Mouse (Mus musculus): ENCODE data around the gene Ppp1r12b. TPM values are rescaled to one million over a fixed set of nuclear protein-coding genes. Genes with fewer than 3 reads are reported as not detected.

Gene Ppp1r12b
- polyA plus RNA-seq, 1 experiment from 2014 or later, result 6.5 TPM

DNA sequence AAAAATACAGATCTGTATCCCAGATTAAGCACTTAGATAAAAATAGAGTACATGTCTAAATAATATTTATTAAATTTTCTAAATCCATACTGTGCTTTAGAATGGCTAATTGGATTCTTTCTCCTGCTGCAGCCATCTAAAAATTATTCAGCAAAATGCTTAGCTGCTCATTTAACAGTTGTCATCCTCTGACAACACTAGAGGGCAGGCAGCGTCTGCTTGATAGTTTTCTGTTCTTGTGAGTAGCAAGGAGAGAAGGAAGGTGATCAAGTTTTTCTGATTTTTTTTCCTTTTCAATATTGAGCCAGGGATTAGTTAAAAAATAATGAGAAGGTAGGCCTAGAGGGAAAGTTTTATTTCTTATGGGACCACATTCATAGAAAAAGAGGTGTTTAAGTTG is 17.2 kb upstream of the Ppp1r12b start:
- DNase-seq (ENCODE audit: extremely low spot score, low spot score), result no peak
- H3K36me3 ChIP-seq (replicated peaks), result peaks cover 78% of the 10 kb centered on the region
- 81% methylated on average over 1 of the region's 1 CpGs for WGBS
- no peak overlapping the region for H3K4me3 ChIP-seq
- no peak overlapping the region for H3K27ac ChIP-seq
- no peaks in the 10 kb centered on the region for H3K27me3 ChIP-seq (ENCODE audit: poor library complexity, severe bottlenecking)
- H3K4me1 ChIP-seq, result no peaks in the 10 kb centered on the region
- no peaks in the 10 kb centered on the region for H3K9me3 ChIP-seq

DNA sequence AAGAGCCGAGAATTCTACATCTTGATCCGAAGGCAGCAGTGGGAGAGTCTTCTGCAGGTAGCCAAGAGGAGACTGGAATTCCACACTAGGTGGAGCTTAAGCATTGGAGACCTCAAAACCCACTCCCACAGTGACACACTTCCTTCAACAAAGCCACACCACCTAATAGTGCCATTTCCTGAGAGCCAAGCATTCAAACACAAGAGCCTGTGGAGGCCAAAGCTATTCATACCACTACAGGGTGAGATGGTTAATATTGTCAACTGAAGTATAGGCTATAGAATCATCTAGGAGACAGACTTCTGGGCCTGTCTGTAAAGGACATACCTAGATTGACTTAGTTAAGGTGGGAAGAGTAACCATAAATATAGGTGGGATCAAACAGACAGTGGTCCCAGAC is 9.7 kb upstream of the Ppp1r12b start:
- 92% methylated on average over 2 of the region's 2 CpGs for WGBS
- H3K4me1 ChIP-seq, result peaks cover 25% of the 10 kb centered on the region
- H3K9me3 ChIP-seq, result no peaks in the 10 kb centered on the region
- no peak overlapping the region for H3K27ac ChIP-seq
- peaks cover 51% of the 10 kb centered on the region for H3K36me3 ChIP-seq (replicated peaks)
- peaks cover 8% of the 10 kb centered on the region for H3K27me3 ChIP-seq (ENCODE audit: poor library complexity, severe bottlenecking)
- no peak for DNase-seq (ENCODE audit: extremely low spot score, low spot score)
- no peak overlapping the region for H3K4me3 ChIP-seq

DNA sequence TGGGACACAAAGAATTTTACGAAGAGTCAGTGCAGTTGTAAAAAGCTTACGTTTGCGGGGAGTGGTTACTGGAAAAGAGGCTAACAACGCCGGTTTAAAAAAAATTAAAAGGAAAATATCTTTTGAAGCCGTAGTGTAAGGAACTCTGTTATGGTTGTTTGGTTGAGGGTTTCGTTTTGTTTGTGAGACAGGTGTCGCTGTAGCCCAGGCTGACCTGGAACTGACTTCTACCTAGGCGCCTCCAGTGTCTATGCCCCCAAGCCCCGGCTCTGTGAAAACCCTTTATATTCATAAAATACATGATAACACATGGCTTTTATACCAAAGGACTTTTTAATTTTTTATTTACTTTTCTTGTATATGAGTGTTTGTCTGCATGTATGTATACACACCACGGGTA is 7.1 kb upstream of the Ppp1r12b start:
- WGBS, result 5% methylated on average over 11 of the region's 11 CpGs
- Histone ChIP-seq H3K27me3 (ENCODE audit: poor library complexity, severe bottlenecking) (peaks cover 8% of the 10 kb centered on the region), H3K4me3 (peak overlapping the region; percentile 80), H3K36me3 (replicated peaks) (peaks cover 25% of the 10 kb centered on the region), H3K9me3 (no peaks in the 10 kb centered on the region), H3K4me1 (peaks cover 25% of the 10 kb centered on the region), H3K27ac (peak overlapping the region; percentile 93)
- DNase-seq (ENCODE audit: extremely low spot score, low spot score), result peak; percentile 18

DNA sequence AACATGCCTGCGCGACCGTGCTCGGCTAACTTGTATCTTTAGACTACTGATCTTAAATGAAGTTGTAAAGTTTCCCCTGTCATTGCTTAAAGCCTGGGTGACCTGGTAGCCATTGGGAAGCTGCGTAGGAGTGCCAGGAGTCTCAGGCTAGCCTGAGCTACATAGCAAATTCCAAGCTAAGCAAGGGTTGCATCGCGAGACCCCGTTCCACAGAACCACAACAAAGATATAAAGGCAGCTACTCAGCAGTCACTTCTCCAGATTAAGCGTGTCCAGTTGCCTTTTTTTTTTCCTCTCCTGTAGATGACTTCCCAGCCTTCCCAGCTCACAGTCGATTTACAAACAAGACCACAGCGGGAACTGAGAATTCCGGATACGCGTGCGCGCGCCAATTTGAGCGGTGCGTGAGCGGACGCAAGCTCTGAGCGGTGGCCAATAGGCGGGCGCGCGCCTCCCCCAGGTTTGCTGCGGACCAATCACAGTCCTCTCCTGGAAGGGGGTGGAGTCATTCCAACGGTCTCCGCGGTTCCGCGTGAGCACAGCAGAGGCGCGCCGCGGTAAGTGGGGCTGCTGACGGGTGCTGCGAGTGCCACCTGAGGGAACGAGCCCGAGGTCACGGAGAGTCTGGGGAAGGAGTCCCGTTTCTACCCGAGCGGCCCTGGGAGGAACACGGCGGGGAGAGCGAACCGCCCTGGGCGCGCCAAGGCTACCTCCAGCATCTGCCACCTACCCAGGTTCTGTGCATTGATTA is 6.5 kb upstream of the Ppp1r12b start, which contains the start of gene Ube2t:
Gene Ube2t (plus strand): TSS at position 513 of the 751 bp plus-strand sequence.
- Histone ChIP-seq H3K27me3 (ENCODE audit: poor library complexity, severe bottlenecking) (peaks cover 8% of the 10 kb centered on the region), H3K9me3 (no peaks in the 10 kb centered on the region), H3K4me1 (peaks cover 25% of the 10 kb centered on the region), H3K36me3 (replicated peaks) (peaks cover 19% of the 10 kb centered on the region), H3K4me3 (peak within 1 kb of the TSS; percentile 80), H3K27ac (peak within 1 kb of the TSS; percentile 93)
- 3% methylated on average over 50 of the region's 50 CpGs for WGBS
- DNase-seq (ENCODE audit: extremely low spot score, low spot score), result peak; percentile 94

DNA sequence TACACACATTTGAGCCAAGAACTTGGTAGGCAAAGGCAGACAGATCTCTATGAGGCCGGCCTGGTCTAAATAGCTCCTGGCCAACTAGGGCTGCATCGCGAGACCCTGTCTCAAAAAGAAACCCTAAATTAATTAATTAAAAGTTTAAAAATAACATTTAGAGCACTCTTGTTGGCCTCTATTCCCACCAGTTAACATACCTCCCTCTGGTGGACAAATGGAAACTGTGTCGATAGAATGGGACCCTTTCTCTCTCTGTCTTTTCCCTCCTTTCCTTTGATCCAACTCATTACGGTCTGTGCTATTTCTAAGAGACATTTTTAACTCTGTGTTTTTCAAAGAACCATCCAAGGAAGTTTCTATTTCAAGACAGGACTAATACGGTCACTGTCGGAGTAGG is 4.9 kb upstream of the Ppp1r12b start:
- Histone ChIP-seq H3K4me1 (peaks cover 27% of the 10 kb centered on the region), H3K4me3 (no peak overlapping the region), H3K9me3 (no peaks in the 10 kb centered on the region), H3K27ac (no peak overlapping the region), H3K36me3 (replicated peaks) (peaks cover 6% of the 10 kb centered on the region), H3K27me3 (ENCODE audit: poor library complexity, severe bottlenecking) (peaks cover 8% of the 10 kb centered on the region)
- DNase-seq (ENCODE audit: extremely low spot score, low spot score), result no peak
- WGBS, result 63% methylated on average over 7 of the region's 7 CpGs

DNA sequence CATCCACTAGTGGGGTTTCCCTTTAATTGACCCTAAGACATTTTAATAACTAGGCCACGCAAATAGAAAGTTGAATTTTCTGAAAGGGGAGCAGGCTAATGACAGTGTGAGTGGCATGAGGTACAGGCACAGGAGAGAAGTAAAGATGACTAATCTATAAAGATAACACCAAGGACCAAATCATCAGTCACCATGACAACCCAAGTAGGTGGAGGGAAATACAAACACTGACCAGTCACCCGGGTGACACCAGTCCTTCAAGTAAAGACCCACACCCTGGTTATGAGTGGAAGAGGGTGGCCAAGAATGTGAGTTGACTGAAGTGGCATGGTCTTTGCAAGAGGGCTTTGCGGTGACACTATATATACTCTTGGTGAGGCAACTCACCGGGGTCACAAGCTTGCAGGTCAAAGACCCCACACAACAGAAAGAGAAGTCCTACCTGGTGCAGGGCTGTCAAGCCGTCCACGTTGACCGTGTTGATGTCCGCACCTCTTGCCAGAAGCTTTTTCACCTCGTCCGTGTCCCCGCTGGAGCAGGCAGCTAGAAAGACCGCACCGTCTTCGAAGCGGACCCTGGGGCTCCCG is 599 bp downstream of the Ppp1r12b start:
- Histone ChIP-seq H3K9me3 (no peaks in the 10 kb centered on the region), H3K4me1 (peaks cover 22% of the 10 kb centered on the region), H3K36me3 (replicated peaks) (peaks cover 3% of the 10 kb centered on the region; the same call in 1 of the 2 replicates), H3K27me3 (ENCODE audit: poor library complexity, severe bottlenecking) (no peaks in the 10 kb centered on the region), H3K4me3 (peak overlapping the region; percentile 87), H3K27ac (peak overlapping the region; percentile 94)
- DNase-seq (ENCODE audit: extremely low spot score, low spot score), result no peak
- WGBS, result 7% methylated on average over 16 of the region's 16 CpGs

DNA sequence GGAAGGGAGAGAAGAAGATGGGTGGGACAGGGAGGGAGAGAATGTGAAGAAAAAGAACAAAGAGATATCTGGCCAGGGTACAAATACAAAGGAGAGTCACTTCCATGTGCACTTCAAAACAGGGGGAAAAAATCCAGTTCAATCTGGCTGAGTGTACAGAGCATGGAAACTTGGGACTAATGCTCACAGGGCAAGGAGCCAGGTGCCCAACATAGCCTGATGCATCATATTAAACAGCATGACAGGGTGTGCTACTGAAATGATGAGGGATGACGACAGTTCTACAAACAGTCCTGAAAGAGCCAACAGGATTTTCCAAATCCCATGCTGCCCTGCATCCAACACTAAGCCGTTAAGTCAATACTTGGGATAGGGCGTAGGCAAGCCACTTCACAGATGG is 5.8 kb downstream of the Ppp1r12b start:
- 93% methylated on average over 3 of the region's 3 CpGs for whole genome bisulfite sequencing
- no peaks in the 10 kb centered on the region for H3K27me3 ChIP-seq (ENCODE audit: poor library complexity, severe bottlenecking)
- H3K27ac ChIP-seq, result no peak overlapping the region
- peaks cover 9% of the 10 kb centered on the region; the same call in 1 of the 2 replicates for H3K36me3 ChIP-seq (replicated peaks)
- H3K9me3 ChIP-seq, result no peaks in the 10 kb centered on the region
- no peak overlapping the region for H3K4me3 ChIP-seq
- DNase-seq (ENCODE audit: extremely low spot score, low spot score), result no peak
- peaks cover 13% of the 10 kb centered on the region for H3K4me1 ChIP-seq

DNA sequence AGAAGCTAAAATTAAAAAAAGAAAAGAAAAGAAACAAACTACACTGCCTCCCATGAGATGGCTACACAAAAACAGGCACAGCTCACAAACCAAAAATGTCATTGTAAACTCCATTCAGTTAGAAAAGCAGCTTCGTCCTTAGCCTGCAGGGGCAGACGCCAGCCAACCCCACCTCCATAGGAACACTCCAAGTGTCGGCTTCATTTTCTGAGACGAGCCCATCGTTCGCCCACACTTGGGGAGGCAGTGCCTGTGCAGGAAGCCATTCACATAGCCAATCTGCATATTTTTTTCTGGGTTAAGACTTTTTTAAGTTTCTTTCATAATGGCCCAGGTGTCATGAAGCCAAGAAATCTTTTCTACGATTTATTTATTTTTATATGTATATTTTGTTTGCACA is 8.2 kb downstream of the Ppp1r12b start:
- no peak overlapping the region for H3K4me3 ChIP-seq
- H3K27ac ChIP-seq, result no peak overlapping the region
- H3K36me3 ChIP-seq (replicated peaks), result peaks cover 7% of the 10 kb centered on the region; the same call in 1 of the 2 replicates
- H3K4me1 ChIP-seq, result no peaks in the 10 kb centered on the region
- 87% methylated on average over 7 of the region's 7 CpGs for WGBS
- no peaks in the 10 kb centered on the region for H3K9me3 ChIP-seq
- H3K27me3 ChIP-seq (ENCODE audit: poor library complexity, severe bottlenecking), result no peaks in the 10 kb centered on the region
- DNase-seq (ENCODE audit: extremely low spot score, low spot score), result no peak

DNA sequence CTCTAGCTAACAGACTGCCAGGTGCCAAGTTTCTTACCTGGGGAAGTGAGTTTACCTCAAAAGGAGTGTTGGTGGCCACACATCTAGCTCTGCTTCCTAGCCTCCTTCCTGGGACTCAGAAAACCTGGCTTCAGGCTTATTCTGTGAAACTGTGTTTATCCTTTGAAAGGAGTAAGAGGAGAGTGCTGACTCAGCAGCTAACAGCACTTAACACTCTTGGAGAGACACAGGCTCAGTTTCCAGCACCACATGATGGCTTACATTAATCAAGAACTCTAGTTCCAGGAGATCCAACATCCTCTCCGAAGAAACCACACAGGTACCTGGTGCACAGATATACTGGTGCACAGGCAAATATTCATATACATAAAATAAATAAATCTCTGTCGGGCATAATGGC is 12.8 kb downstream of the Ppp1r12b start:
- Histone ChIP-seq H3K4me1 (no peaks in the 10 kb centered on the region), H3K4me3 (no peak overlapping the region), H3K36me3 (replicated peaks) (peaks cover 4% of the 10 kb centered on the region; the same call in 1 of the 2 replicates), H3K27me3 (ENCODE audit: poor library complexity, severe bottlenecking) (no peaks in the 10 kb centered on the region), H3K9me3 (no peaks in the 10 kb centered on the region), H3K27ac (no peak overlapping the region)
- no peak for DNase-seq (ENCODE audit: extremely low spot score, low spot score)
- 92% methylated on average over 2 of the region's 2 CpGs for WGBS

DNA sequence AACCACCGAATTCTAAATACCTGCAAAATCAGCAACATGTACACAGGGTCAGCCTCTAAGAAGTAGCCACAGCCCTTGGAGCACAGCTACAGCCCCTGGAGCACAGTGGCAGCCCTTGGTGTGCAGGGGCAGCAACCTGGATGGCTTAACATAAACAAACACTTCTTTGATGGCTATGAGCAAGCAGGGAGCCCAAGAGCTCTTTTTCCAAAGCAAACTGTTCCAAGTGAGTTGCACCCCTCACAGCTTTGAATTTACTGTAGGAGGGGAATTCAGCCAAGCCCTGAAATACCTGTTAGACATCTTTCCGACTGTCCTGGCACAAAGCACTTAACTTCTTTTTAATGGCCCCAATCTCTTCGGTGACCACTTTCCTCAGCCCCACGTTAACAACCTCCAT is 14.9 kb downstream of the Ppp1r12b start:
- WGBS, result 78% methylated on average over 4 of the region's 4 CpGs

DNA sequence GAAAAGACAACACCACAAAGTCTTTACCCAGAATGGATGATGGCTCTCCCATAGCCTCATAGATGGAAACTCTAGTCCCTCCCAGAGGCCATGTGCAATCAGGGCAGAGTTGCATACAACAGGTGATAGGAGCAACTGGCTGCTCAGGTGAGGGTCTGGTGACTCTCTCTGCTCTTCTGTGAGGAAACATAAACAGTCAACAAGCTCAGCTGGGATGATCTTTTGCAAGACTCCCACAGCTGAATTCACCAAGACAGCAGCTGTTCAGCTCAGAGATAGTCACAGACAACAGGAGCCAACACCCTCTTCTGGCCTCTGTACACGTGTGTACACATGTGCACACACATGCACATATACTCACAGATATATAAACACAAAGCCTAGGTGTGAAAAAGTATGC is 17.5 kb downstream of the Ppp1r12b start:
- H3K27me3 ChIP-seq (ENCODE audit: poor library complexity, severe bottlenecking), result no peaks in the 10 kb centered on the region
- no peak for DNase-seq (ENCODE audit: extremely low spot score, low spot score)
- H3K27ac ChIP-seq, result no peak overlapping the region
- H3K36me3 ChIP-seq (replicated peaks), result no peaks in the 10 kb centered on the region
- H3K4me1 ChIP-seq, result peaks cover 3% of the 10 kb centered on the region; the same call in 1 of the 2 replicates
- H3K9me3 ChIP-seq, result no peaks in the 10 kb centered on the region
- H3K4me3 ChIP-seq, result no peak overlapping the region
- WGBS, result 90% methylated on average over 1 of the region's 1 CpGs

More for the DNA sequence above, 14.9 kb downstream of the Ppp1r12b start:
- H3K9me3 ChIP-seq, result no peaks in the 10 kb centered on the region
- H3K4me3 ChIP-seq, result no peak overlapping the region
- no peak overlapping the region for H3K27ac ChIP-seq
- H3K36me3 ChIP-seq (replicated peaks), result no peaks in the 10 kb centered on the region
- no peaks in the 10 kb centered on the region for H3K27me3 ChIP-seq (ENCODE audit: poor library complexity, severe bottlenecking)
- DNase-seq (ENCODE audit: extremely low spot score, low spot score), result no peak
- no peaks in the 10 kb centered on the region for H3K4me1 ChIP-seq

DNA sequence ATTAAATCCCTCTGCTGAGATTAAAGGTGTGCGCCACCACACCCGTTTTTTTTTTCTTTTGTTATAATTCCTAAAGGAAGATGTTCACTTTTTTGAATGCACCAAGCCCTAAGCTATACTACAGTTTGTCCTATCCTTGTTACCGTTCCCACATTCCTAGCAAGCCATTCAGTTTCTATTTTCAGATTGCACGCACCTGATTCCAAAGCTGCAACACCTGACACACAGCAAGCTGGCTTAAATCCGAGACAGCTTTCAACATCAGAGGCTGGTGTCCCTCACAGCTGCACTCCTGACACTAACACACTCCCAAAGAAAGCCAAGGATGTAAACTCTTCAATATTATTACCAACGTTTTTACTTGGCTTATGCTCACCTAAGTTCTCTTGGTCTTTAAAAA is 19.4 kb downstream of the Ppp1r12b start:
- H3K9me3 ChIP-seq, result no peaks in the 10 kb centered on the region
- DNase-seq (ENCODE audit: extremely low spot score, low spot score), result no peak
- H3K4me3 ChIP-seq, result no peak overlapping the region
- H3K36me3 ChIP-seq (replicated peaks), result no peaks in the 10 kb centered on the region
- peaks cover 22% of the 10 kb centered on the region for H3K4me1 ChIP-seq
- WGBS, result 88% methylated on average over 6 of the region's 6 CpGs
- H3K27me3 ChIP-seq (ENCODE audit: poor library complexity, severe bottlenecking), result no peaks in the 10 kb centered on the region
- H3K27ac ChIP-seq, result no peak overlapping the region

DNA sequence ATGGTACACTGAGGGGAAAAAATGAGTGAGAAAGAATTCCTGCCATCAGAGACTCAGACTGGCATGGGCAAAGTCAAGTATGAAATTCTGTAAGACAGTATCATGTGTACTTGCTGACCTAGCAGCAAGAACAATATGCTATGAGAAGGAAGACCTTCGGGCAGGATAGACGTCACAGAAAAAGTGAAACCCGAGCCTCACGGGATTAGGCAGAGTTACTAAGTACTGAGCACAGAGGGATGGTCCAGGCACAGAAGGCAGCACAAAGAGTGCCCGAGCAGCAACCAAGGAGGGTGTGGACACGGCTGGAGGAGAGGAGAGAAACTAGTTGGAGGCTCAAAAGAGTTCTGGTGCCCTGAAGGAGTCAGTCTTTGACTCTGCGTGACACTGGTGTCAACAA is 23.3 kb downstream of the Ppp1r12b start:
- DNase-seq (ENCODE audit: extremely low spot score, low spot score), result no peak
- Histone ChIP-seq H3K36me3 (replicated peaks) (no peaks in the 10 kb centered on the region), H3K27me3 (ENCODE audit: poor library complexity, severe bottlenecking) (no peaks in the 10 kb centered on the region), H3K9me3 (no peaks in the 10 kb centered on the region), H3K4me1 (peaks cover 22% of the 10 kb centered on the region), H3K27ac (no peak overlapping the region), H3K4me3 (no peak overlapping the region)
- 31% methylated on average over 7 of the region's 7 CpGs for WGBS
